Mouse (Mus musculus) spleen, postnatal 36 days (tissue): ENCODE data around the gene Adarb1.

ENCODE experiments used
- DNase-seq, 2 experiments: peaks; one replicate each; pipeline ENCODE4 v3.0.0; 2022; ENCODE audit warnings: low spot score in 2 of 2, mixed read lengths in 1 of 2

Gene Adarb1

DNA sequence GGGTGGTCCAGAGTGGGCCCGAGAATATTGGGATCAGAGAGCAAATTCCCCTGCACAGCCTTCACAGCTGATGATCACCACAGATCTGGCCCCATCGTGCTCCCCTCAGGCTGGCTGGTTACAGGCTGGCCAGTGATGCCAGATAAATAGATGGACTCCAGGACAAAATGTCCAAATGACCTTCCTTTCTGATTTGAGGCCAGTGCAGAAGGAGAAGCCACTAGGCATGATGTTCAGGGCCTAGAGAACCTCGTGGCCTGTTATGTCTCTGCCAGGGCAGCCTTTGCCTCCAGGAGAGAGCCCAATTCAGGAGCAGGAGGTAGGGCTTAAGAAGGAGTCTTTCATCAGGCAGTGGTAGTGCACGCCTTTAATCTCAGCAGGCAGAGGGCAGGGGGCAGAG lies 17.3 kb upstream of the Adarb1 start:
- DNase-seq, result no peak

DNA sequence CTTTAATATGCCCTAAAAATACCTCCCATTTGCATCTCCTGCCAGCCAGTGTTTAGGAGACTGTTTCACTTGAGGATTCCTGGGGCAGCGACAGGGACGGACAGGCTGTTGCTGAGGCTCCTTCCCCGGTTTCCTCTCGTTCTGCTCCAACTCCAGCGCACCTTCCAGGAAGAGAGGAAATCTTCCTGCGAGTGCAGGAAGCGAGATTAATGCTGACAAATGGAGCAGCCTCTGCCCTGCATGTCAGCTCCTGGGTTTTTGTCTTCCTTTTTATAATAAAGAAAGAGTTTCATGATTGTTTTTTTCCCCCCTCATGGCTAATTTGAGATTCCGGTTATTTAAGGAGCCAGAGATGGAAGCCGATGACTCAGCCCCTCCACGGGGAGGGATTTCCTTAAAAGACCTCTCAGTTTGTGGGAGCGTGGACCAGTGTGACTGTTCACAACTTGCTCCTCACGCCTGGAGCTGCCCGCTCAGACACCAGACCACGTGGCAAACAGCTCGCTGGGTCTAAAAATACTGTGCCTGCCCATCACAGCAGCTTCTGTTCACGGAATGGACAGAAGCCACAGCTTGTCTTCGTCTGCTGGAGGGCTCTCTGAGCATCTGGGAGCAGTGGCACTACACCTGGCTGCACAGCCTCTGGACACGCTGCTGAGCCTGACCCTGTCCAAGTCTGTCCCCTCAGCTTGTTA lies 16.5 kb upstream of the Adarb1 start:
- DNase-seq, result no peak

GRCm38 (mm10) chr10:77434076-77434456 lies 16.0 kb upstream of the Adarb1 start:
- DNase-seq, result no peak

GRCm38 (mm10) chr10:77430771-77431170 lies 12.7 kb upstream of the Adarb1 start:
- DNase-seq, result no peak

GRCm38 (mm10) chr10:77429921-77430320 lies 11.9 kb upstream of the Adarb1 start:
- no peak for DNase-seq

- no peak for DNase-seq
These were observed 9.5 kb upstream of the Adarb1 start for GRCm38 (mm10) chr10:77427610-77428009.

DNA sequence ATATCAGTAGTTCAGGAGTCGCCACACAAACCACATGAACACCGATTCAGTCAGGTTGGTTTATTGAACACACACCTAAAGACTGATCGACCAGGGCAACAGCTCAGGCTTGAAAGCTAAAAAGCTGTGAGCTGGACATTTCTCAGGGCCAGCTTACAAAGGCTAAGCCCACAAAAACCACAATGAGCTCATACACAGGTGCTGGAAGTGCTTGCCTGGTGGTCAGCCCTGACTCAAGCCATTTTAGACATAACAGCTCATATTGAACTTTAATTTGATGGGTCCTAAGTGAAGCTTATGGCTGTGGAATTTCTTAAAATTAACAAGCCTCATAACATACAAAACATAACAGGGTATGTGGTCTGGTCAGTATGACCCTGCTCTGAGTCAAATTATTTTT lies 2.1 kb upstream of the Adarb1 start:
- no peak for DNase-seq

DNA sequence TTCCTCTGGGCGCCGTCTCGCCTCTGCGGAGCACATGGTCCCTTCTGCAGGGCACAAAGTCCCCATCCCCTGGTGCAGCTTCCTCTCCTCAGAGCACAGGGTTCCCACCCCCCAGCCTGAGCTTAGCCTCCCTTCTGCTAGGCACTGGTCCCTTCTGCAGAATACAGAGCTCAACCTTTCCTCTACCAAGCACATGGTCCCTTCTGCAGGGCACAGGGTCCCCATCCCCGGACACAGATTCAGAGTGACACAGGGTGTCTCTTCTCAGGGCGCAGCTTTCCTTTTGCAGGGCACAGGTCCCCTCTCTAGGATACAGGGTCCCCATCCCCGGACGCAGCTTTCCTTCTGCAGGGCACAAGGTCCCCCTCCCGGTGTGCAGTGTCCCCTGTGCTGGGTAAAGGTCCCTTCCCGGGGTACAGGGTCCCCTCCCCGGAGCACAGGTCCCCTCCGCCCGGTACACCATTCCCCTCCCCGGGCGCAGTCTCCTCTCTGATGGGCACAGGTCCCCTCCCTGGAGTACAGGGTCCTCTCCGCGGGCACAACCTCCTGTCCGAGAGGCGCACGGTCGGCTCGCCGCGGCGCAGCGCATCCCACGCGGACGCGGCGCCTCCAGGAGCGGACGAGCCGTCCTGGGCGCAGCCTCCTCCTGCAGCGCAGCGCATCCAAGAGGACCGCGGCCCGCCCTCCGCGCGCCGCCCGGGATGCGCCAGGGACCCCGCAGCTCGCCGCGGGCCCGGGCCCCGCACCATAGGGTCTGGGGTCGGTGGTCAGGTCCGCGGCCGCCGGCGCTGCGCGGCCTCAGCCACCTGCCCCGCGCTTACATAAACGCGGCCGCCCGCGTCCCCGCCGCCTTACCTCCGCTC lies 599 bp downstream of the Adarb1 start:
- DNase-seq, result no peak

GRCm38 (mm10) chr10:77416666-77417239 lies 1.3 kb downstream of the Adarb1 start:
- no peak for DNase-seq

DNA sequence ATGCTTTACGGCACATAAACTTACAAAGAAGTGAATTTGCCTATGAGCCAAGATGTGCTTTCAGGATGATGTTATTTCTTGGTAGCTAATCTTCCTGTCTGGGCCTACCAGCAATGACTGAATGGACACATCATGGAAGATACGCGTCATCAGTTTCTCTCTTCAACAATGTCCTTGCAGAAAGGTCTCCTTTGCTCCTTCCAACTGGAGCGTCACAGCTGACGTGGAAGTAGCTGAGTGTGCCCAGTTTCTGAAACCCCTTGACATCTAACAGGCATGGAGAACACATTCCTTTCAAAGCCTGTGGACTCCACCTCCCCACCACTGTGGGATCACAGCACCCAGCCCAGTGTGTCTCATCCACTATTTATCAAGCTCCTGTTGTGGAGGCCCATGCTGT lies 2.2 kb downstream of the Adarb1 start:
- no peak for DNase-seq

- no peak for DNase-seq
These were observed 4.3 kb downstream of the Adarb1 start for GRCm38 (mm10) chr10:77413791-77414190.

GRCm38 (mm10) chr10:77409154-77409553 lies 8.9 kb downstream of the Adarb1 start:
- no peak for DNase-seq

- DNase-seq, result no peak
These were observed 9.8 kb downstream of the Adarb1 start for GRCm38 (mm10) chr10:77408241-77408640.

GRCm38 (mm10) chr10:77406486-77406885 lies 11.6 kb downstream of the Adarb1 start:
- no peak for DNase-seq

DNA sequence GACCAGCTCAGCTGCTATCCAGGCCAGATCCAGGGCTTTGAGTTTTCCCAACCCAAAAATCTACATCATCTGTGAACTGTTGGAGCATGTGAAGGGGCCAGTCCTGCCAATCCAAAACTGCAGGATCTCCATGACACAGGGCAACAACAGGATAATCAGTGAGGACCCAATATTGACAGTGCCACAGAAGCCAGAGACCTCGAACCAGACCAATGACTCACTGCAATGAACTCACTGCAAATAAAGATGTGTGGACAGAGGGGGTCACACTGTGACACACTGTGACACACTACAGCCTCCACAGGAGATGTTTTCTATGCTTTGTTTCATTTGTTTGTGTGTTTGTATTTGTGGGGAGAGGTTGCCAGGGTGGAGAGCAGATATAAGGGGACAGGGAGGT lies 15.6 kb downstream of the Adarb1 start:
- no peak for DNase-seq

DNA sequence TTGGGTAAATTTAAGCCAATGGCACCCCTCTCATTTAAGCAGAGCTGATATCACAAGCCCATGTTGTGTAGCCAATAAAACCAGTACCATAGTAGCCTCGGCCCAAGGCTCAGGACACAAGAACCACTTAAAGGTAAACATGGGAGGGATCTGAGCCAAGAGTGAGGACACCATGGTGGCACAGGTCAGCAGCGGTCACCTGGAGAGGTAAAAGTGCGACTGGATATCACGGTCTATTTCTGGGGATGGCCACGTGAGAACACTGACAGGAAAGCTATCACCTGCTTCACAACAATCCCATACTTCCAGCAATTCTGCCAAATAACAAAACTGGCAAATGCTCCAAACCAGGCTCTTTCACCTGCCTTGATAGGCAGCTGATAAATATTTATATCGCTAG lies 17.0 kb downstream of the Adarb1 start:
- DNase-seq, result no peak

DNA sequence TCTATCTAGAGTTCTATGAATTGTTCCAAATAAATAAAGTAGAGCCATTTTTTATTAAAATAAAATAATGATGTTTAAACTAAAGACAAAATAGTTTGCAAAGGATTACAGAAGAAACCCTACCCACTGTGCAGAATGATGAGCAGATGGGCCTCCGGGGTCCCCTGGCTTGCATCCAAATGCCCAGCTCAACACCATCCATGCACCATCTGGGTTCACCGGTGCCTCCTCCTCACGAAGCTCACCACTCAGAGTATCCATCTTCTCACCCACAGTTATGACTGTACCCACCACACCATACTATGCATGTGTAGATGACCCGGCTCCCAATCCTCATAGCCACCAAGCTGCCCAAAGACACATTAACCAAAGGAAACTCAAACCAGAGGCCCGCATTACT lies 18.1 kb downstream of the Adarb1 start:
- DNase-seq, result no peak

- DNase-seq, result no peak
These were observed 20.0 kb downstream of the Adarb1 start for GRCm38 (mm10) chr10:77398082-77398481.

- DNase-seq, result no peak
These were observed 20.9 kb downstream of the Adarb1 start for GRCm38 (mm10) chr10:77397056-77397642.

DNA sequence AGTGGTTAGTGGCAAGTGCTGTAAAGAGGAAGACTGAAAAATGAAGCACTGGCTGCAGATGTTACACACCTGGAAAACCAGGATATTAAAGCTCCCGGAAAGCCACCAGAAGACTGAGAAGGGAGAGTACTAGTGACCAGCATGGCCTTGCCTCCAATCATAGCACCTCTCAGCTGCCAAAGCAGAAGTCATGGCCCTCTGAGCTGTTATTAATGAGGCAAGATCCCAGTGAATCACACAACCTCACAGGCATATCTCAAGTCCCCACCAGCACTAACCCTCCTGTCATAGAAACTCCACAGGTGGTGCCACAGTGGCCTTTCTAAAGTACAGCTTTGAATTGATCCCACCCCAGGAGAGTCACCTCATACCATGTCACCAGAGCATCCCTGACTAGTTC lies 22.1 kb downstream of the Adarb1 start:
- DNase-seq, result no peak

DNA sequence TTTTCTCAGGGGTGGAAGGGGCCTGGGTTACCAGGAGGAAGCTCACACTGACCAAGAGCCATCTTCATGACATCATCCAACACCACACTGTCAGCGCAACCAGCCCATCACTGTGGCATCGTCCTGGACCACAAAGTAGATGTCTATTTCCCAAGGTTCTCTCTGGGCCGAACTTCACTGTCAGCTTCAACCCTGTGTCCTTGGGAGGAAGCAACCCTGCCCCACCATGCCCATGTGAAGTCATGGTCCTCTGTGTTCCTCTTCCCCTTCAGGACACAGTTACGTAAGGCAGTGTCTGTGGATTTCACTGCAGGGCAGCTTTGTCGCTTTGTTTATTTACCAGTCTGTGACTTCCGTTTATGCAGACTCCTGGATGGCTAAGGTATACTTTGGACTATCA lies 27.0 kb downstream of the Adarb1 start:
- no peak for DNase-seq

DNA sequence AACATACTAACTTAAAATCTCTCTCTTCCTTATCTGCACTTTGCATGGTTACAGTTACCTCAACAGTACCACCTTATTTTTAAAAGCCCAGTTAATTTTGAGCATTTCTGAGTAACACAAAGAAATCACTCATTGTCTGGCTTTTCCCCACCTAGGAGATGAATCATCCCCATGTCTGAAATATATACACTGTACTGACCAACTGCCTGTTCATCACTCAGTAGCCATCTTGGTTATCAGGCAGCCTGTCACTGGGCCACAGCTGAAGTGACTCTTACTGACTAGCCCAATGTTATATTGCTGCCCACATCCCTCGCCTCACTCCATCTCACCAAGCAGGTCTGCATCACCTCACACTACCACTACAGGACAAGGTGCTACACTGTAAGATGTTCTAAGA lies 30.5 kb downstream of the Adarb1 start:
- DNase-seq, result no peak

- no peak for DNase-seq
These were observed 32.3 kb downstream of the Adarb1 start for GRCm38 (mm10) chr10:77385731-77386130.
